Mouse (Mus musculus): ENCODE data around the gene Gadl1. TPM values are rescaled to one million over a fixed set of nuclear protein-coding genes. Genes with fewer than 3 reads are reported as not detected.

Gadl1 gene
- total RNA-seq (2023) = not detected

DNA sequence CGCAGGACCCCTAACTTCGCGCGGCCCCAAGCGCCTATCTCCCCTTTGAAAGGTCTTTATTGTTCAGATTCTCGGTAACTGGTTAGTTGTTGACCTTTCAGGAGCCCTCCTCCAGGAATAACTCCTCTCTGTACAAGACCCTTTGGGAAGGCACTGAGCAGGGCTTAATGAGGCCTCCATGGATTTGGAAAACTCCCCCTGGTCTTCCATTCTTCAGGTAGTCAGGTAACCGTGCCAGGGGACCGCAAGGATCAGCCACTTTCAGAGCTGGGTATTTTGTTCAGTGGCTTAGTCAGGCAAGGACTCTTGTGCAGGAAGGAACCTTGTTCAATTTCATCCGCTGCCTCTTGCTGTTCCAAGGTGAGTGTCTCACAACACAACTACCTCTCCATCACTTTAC, at the start of gene Gadl1:
TSS of gene Gadl1 (plus strand) at position 301 of the 400 bp plus-strand sequence.

Data from CD4-positive naive resting alpha-beta T cell, adult 76 days (primary cell).